Mouse (Mus musculus) testis, adult 2 months (tissue): ENCODE measurements around the gene 3110021N24Rik. TPM values are rescaled to one million over a fixed set of nuclear protein-coding genes. Genes with fewer than 3 reads are reported as not detected.
"Not testable (repeated sequence)": the region's sequence is repeated elsewhere in the genome, so short reads cannot be mapped to it uniquely, and the experiment has no call there.

ENCODE experiments used
- H3K27ac ChIP-seq: fragments of 200-500 bp; 2 replicates; pipeline ENCODE4 v1.5.1; 2012; ENCODE audit warnings: low read depth, low read length; ENCODE audit not compliant: control insufficient read depth, insufficient read depth
- H3K27me3 ChIP-seq: fragments of 200-500 bp; 2 replicates; pipeline ENCODE4 v1.6.1; 2012; ENCODE audit warnings: mild to moderate bottlenecking, low read length, moderate library complexity; ENCODE audit not compliant: control insufficient read depth, insufficient read depth
- H3K36me3 ChIP-seq: fragments of 200-500 bp; 2 replicates; pipeline ENCODE4 v1.6.1; 2012; ENCODE audit warnings: mild to moderate bottlenecking, low read length; ENCODE audit not compliant: control insufficient read depth, insufficient read depth
- H3K4me1 ChIP-seq: fragments of 200-500 bp; 2 replicates; pipeline ENCODE4 v1.6.1; 2012; ENCODE audit warnings: low read length; ENCODE audit not compliant: control insufficient read depth, insufficient read depth
- H3K4me3 ChIP-seq: fragments of 200-500 bp; 2 replicates; pipeline ENCODE4 v1.5.1; 2012; ENCODE audit warnings: low read depth, mild to moderate bottlenecking, low read length, moderate library complexity, mixed read lengths; ENCODE audit not compliant: control insufficient read depth
- CTCF ChIP-seq: fragments of 200-500 bp; IDR thresholded peaks from 2 replicates; pipeline ENCODE4 v1.5.1; 2012; ENCODE audit warnings: low read depth, mild to moderate bottlenecking, inconsistent platforms, low read length, moderate library complexity; ENCODE audit not compliant: control insufficient read depth, insufficient read depth, insufficient replicate concordance
- POLR2A ChIP-seq: fragments of 200-500 bp; IDR thresholded peaks from 2 replicates; pipeline ENCODE4 v1.6.1; 2012; ENCODE audit warnings: low read depth, mild to moderate bottlenecking, inconsistent platforms, low read length, moderate library complexity; ENCODE audit not compliant: control insufficient read depth
- polyA plus RNA-seq: library from polyadenylated mRNA; depleted of rRNA; stranded (reverse); fragments of >200 nt; gene quantifications from 2 replicates; pipeline ENCODE4 v1.2.3, GENCODE M21; 2012; rRNA removed

3110021N24Rik gene
- 0.07 TPM in 1 of 2 replicates, not detected in the other for polyA plus RNA-seq

DNA sequence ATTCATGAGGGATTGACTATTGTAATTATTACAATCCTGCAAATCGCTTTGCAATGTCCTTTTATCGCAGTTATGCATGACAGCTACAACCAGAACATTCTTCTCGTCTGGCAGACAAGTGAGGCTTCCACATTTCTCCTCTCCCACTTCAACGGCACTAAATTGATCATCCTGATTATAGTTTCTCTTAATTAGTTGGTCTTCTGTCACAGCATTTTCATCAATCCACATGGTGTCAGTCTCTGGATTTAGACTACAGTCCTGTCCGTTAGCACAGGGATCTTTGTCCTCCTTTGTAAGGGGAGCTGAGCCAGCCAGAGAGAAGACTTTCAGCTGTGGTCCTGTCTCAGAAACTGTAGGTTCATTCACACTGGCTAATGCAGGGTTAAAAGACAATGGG, at the start of gene 3110021N24Rik:
TSS of gene 3110021N24Rik (plus strand) at position 301 of the 400 bp plus-strand sequence.
- H3K27ac ChIP-seq: no peak within 1 kb of the TSS
- TF ChIP-seq POLR2A: no peak
- TF ChIP-seq CTCF: no peak
- H3K4me1 ChIP-seq: no peaks in the 10 kb centered on the region
- H3K27me3 ChIP-seq: no peaks in the 10 kb centered on the region
- H3K36me3 ChIP-seq: no peaks in the 10 kb centered on the region
- no peak within 1 kb of the TSS for H3K4me3 ChIP-seq

DNA sequence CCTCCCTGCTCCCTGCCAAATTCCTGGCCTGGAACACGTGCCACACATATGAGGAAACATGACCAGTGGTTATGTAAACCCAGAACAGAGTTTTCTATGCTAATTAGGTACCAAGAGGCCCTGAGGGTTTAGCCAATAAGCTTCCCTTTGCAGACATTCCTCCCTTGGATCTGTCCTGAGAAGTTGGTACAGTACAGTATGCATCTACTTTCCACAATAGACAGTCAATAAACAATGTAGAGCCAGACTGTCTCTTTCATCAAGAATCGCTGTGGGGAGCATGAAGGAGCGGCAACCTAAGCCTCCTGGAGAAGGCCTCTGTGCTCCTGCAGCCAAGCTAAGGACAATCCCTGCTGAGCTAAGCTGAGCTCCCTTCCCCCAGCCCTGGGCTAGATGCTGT, 33.3 kb upstream of the 3110021N24Rik start:
- H3K36me3 ChIP-seq: no peaks in the 10 kb centered on the region

DNA sequence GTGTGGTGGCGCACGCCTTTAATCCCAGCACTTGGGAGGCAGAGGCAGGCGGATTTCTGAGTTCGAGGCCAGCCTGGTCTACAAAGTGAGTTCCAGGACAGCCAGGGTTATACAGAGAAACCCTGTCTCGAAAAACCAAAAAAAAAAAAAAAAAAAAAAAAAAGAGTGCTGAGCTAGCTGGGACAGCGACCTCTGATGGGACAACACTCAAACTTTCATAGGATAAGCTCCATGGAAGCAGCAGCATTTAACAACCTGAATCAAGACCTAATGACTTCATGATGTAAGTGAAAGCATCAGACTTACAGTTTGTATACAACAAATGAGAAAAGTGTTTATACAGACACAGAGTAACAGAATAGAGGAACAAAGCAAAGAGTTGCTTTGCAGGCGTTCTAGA, 32.4 kb upstream of the 3110021N24Rik start:
- H3K36me3 ChIP-seq, H3K4me3 ChIP-seq, H3K4me1 ChIP-seq, H3K27ac ChIP-seq, H3K27me3 ChIP-seq: not testable (repeated sequence)

More for the DNA sequence above, 33.3 kb upstream of the 3110021N24Rik start:
- H3K4me3 ChIP-seq: no peak overlapping the region
- TF ChIP-seq CTCF: no peak
- no peak for TF ChIP-seq POLR2A
- no peaks in the 10 kb centered on the region for H3K27me3 ChIP-seq
- H3K27ac ChIP-seq: no peak overlapping the region
- no peaks in the 10 kb centered on the region for H3K4me1 ChIP-seq

DNA sequence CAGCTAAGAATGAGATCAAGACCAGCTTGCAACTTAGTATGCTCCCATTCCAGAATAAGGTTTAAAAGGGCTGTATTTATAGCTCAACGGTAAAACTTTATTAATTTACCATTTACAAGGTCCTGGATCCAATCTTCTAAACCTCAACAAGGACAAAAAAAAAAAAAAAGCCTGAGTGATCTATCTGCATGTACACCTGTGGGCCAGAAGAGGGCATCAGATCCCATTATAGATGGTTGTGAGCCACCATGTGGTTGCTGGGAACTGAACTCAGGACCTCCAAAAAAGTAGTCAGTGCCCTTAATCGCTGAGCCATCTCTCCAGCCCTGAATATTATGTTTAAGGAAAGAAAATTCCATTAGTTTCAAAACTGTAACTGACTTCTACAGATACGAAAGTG, 29.0 kb upstream of the 3110021N24Rik start:
- no peaks in the 10 kb centered on the region for H3K36me3 ChIP-seq
- H3K27ac ChIP-seq: no peak overlapping the region
- no peak overlapping the region for H3K4me3 ChIP-seq
- H3K27me3 ChIP-seq: no peaks in the 10 kb centered on the region
- no peak for TF ChIP-seq POLR2A
- TF ChIP-seq CTCF: no peak
- H3K4me1 ChIP-seq: no peaks in the 10 kb centered on the region

DNA sequence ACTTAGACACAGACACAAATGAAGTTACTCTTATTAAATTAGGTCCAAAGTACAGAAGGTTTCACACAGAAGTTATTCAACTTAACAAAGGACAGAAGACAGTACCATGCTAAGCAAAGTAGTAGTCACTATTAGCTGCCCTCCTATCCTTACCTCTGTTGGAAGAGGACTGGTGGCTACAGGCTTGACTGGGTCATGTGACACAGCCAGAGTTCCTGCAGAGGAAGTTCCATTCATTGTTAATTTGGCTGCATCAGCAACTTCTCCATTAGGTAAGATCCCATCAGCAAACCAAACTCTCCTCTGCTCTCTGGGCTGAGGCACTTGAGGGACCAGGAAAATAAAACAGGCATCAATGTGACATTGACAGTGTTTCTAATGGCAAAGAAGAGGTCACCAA, 28.0 kb upstream of the 3110021N24Rik start:
- H3K4me1 ChIP-seq: no peaks in the 10 kb centered on the region
- TF ChIP-seq POLR2A: no peak
- TF ChIP-seq CTCF: no peak
- no peaks in the 10 kb centered on the region for H3K36me3 ChIP-seq
- H3K27me3 ChIP-seq: no peaks in the 10 kb centered on the region
- H3K4me3 ChIP-seq: no peak overlapping the region
- no peak overlapping the region for H3K27ac ChIP-seq

DNA sequence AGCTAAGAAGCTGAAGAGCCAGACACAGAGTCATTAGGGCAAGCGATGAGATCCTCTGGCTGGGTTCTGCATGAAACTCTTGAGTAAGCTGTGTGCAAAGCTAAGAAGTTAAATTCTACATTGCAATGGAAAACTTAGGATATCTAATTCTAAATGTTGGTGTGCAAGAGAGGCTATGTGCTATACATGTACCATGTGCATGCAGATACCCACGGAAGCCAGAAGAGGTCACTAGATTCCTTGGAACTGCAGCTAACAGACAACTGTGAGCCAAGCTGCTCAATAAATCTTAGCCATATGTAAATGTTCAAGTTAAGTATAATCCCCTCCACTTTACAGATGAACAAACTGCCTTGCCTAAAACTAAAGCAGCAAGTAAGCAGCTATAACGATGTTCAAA, 22.5 kb upstream of the 3110021N24Rik start:
- no peaks in the 10 kb centered on the region for H3K36me3 ChIP-seq
- H3K27me3 ChIP-seq: no peaks in the 10 kb centered on the region
- no peaks in the 10 kb centered on the region for H3K4me1 ChIP-seq
- no peak overlapping the region for H3K27ac ChIP-seq
- no peak overlapping the region for H3K4me3 ChIP-seq
- TF ChIP-seq CTCF (no peak), POLR2A (no peak)

DNA sequence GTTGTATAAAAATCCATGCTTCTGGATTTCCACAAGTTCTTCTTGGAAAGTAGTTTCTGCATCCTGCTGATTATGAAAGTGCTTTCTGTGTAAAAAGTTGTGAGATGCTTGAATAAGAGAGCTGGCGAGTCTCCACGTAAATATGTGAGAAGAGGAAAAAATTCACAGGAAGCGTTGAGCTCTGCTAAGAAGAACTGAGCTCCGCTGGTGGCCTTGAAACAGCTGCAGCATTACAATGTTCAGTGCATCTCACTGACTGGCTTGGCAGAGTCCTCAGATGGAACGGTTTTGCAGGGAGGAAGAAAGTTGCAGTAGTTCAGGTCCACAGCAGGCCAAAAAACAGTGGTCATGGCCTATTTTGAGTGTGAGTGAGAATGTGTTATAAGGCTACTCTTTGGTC, 11.2 kb upstream of the 3110021N24Rik start:
- Histone ChIP-seq H3K4me1 (no peaks in the 10 kb centered on the region), H3K36me3 (no peaks in the 10 kb centered on the region), H3K27me3 (no peaks in the 10 kb centered on the region), H3K4me3 (no peak overlapping the region), H3K27ac (no peak overlapping the region)
- TF ChIP-seq CTCF: no peak

DNA sequence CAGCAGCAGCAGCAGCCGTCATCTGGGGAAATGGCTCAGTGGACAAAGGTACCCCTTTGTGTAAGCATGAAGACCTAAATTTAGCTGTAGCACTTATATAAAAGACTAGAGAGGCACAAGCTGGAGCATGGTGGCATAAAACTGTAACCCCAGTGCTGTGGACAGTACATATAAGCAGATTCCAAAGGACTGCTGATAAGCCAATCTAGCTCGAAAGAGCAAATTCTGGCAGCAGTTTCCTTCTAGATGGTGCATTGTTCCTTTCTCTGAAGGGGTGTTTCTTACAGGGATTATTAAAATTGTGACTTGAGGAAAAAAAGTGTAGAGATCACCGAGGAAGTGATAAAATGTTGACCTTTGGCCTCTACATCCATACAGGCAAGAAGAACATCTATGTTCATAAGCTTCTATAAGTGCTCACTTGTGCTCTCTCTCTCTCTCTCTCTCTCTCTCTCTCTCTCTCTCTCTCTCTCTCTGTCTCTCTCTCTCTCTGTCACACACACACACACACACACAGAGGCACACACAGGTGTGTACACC, 1.9 kb downstream of the 3110021N24Rik start:
- H3K27ac ChIP-seq: no peak overlapping the region
- no peak overlapping the region for H3K4me3 ChIP-seq
- no peak for TF ChIP-seq CTCF
- no peak for TF ChIP-seq POLR2A
- H3K36me3 ChIP-seq: no peaks in the 10 kb centered on the region
- H3K4me1 ChIP-seq: no peaks in the 10 kb centered on the region
- no peaks in the 10 kb centered on the region for H3K27me3 ChIP-seq
